Mouse (Mus musculus) CD4-positive, CD25-positive, alpha-beta regulatory T cell (primary cell): ENCODE results near the gene Arpc5l. TPM values are rescaled to one million over a fixed set of nuclear protein-coding genes. Genes with fewer than 3 reads are reported as not detected.

Experiments used
- polyA plus RNA-seq: library from polyadenylated mRNA; unstranded; fragments of 100-300 nt; shearing (Covaris generic); gene quantifications from one replicate; pipeline ENCODE4 v1.2.1, GENCODE M21; 2017

Gene Arpc5l
- polyA plus RNA-seq: 192 TPM

DNA sequence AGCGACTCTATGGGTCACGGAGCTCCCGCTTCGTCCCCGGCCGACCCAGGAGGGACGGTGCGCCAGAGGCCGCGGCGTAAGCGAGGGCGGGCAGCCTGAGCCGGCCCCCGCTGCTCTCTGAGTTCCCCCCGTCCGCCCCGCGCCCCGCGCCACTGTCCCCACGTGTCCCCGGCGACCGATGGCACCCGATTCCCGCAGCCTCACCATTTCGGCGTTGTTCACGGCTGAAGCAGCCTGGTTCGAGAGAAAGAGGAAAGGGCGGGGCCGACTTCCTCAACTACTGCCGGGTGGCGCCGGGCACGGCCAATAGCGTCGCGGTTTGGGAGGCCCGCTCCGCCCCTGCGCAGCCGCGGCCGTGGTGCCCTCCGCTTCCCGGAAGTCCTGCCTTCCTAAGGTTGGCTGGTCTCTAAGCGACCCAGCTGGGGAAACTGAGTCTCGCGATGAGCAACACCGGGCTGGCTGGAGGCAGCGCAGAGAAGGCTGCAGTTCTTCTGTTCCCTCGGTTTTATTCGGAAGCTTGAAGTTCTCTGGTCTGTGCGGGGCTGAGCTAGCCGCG lies at the start of gene Arpc5l:
Gene Arpc5l, plus strand, starts transcription at position 469 of the 556 bp plus-strand sequence.

DNA sequence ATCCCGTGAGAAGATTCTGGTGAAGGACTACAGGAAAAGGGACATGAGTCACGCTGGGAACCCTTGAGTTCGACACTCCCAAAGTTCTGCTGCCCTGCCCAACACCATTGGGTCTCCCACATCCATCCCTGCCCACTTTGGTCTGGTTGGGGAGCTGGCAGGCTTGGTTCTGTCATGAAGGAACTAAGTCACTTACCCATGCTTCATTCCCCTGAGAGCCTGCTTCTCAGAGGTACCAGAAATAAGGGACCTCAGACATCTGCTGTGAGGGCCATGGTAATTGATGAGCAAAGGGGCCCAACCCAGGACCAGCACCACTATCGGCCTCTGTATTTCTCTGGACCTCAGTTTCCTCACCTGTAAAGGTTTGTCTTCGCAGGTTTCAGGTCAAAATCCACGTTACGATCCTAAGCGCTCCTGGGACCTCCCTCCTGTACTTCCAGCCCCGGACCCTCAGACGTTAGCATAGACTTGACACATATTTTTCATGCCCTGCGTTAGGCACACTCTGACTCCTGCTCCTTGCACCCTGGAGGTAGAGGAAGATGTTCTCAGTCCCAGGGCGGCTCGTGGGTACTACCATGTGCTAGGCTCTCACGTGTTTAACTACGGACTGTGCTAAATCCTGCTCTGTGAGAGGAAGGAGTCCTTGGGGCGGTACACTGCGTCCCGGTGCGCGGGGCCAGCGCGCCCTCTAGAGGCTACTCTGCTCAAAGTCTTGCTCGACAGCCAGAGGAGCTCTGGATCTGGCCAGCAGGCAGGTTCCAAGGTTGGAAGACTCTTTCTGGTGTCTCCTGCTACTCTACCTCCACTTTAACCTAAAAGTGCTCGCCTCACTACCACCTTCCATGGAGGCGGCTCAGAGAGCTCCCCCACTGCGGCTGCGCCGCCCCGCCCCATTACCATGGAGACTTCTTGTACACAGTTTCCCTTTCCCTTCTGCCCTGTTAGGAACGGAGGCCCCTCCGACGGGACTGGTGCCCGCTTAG lies 7.5 kb upstream of the Arpc5l start, which contains the start of gene Wdr38:
Gene Wdr38, plus strand, starts transcription at position 91 of the 989 bp plus-strand sequence.

DNA sequence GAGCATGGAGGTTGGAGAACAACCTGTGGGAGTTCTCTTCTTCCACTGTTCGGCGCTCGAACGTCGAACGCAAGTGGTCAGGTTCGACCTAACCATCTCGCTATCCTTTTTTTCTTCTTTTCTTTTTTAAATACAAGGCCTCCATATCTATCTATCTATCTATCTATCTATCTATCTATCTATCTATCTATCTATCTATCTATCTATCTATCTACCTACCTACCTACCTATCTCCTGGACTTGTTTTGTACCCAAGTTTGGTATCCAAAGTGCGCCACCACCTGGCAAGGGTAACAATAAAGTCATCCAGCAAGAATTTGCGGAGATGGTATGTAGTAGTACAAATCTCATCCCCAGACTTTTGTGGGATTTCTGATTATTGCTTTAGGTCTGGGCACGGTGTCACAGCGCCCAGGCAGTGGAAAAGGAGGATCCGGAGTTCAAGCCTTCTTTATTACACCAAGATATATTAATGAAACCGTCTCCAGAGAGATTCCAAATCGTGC lies 479 bp downstream of the Arpc5l start, which contains the start of gene Rpl35:
Gene Rpl35, minus strand, starts transcription at position 51 of the 506 bp plus-strand sequence.

Other genes with a start within 250 kb of the Arpc5l start
- 0.91 TPM for gene Nr6a1, start 77.7 kb upstream of the Arpc5l start, polyA plus RNA-seq
- gene Olfml2a, start 73.4 kb upstream of the Arpc5l start, polyA plus RNA-seq: 0.08 TPM
- 1.2 TPM for gene Wdr38, start 7.9 kb upstream of the Arpc5l start, polyA plus RNA-seq
- 481 TPM for gene Rpl35, start 276 bp downstream of the Arpc5l start, polyA plus RNA-seq
- 38.7 TPM for gene Golga1, start 60.2 kb downstream of the Arpc5l start, polyA plus RNA-seq
- gene Scai, start 185.4 kb downstream of the Arpc5l start, polyA plus RNA-seq: 16.1 TPM
- gene Ppp6c, start 221.1 kb downstream of the Arpc5l start, polyA plus RNA-seq: 117 TPM